Mouse (Mus musculus) hematopoietic stem cell, adult 5-6 weeks (primary cell): ENCODE results near the gene Cabp7. TPM values are rescaled to one million over a fixed set of nuclear protein-coding genes. Genes with fewer than 3 reads are reported as not detected.

Source experiments
- ATAC-seq, 2 experiments: fragments of 125-278 bp in 1 of 2; replicated peaks in 1 of 2; 2 replicates each; pipeline ENCODE4 v1.8.0; 2016 to 2017; ENCODE audit warnings: inconsistent platforms in 2 of 2, mild to moderate bottlenecking in 2 of 2, moderate number of reproducible peaks in 2 of 2, low read depth in 1 of 2, moderate TSS enrichment in 1 of 2; ENCODE audit not compliant: low FRiP score in 2 of 2, poor library complexity in 2 of 2, severe bottlenecking in 2 of 2, insufficient read depth in 1 of 2, low TSS enrichment in 1 of 2
- total RNA-seq: library from RNA; stranded (forward); fragments of 172-1452, 232-1000 nt; gene quantifications from 2 replicates; pipeline ENCODE4 v1.2.3, GENCODE M21; 2017

Gene Cabp7
- total RNA-seq, 1 experiment from 2014 or later: not detected

DNA sequence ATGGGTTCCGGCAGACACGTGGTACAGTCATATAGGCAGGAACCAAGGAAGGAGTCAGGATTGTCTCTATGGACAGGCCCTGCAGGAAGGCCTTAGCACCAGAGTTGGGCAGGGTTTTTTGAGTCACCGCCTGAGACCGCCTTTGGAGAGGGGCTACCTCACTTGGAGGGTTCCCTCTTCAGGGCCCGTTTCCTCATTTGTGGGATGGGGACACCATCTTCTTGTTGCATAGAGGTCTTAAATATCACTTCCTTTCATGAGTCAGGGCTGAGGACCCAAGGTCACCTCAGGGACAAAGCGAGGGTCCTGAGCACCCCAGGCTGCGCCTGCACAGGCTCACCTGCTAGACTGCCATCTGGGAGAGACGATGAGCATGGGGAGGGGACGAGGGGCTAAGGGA is 9.9 kb upstream of the Cabp7 start:
- ATAC-seq: no peak

DNA sequence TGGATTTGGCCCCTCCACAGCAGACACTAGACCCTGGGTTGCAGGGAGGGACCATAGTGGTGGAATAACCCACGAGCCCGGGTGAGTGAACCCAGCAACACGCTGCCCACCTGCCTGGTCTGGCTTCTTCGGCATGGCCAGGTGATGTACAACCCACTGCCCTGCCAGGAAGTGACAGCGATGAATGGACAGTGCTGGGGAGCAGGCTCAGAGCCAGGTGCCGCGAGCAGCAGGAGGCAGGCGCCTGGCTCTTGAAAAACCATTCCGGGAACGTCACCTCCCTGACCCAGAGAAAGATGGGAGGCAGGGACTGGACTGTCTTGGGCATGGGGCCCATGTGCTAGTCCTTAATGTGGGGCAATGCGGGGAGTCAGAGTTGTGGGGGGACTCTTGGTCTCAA is 8.3 kb upstream of the Cabp7 start:
- no peak for ATAC-seq

- ATAC-seq: no peak
Observed at GRCm38 (mm10) chr11:4754036-4754435, 7.5 kb upstream of the Cabp7 start.

DNA sequence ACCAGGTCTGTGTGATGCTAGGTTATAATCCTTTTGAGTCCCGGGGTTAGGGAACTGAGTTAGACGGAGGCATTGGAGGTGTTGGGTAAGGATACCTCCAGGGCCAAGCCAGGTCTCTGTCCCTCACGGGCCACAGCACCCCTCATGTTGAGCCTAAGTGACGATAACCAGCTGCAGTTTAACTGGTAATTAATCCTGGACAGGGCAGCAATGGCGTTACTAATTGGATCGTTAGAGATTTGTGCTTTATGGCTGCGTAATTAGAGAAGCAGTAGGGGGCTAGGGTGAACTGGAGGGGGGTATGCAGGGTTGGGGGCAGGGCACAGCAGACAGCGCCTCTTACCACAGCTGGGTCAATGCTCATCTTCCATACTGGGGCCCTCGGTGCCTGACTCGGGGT is 6.3 kb upstream of the Cabp7 start:
- no peak for ATAC-seq

DNA sequence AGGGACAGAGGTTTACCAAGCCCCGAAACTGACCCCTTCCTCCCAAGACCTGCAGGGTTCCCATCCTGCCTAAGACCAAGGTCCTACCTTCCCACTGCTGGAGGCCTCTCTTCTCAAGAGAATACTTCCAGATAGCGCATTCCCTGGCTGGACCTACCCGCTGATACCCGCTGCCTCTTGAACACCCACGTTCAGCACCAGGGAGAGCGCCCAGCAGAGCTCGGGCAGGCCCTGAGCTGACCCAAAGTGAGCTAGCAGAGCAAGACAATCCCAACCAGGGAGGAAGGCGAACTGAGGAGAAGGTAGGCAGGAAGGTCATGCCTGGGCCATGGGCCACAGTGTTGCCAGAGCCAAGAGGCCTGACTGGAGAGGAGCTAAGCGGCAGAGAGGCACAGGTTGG is 3.7 kb upstream of the Cabp7 start:
- peak; percentile 85 to 88 for ATAC-seq

DNA sequence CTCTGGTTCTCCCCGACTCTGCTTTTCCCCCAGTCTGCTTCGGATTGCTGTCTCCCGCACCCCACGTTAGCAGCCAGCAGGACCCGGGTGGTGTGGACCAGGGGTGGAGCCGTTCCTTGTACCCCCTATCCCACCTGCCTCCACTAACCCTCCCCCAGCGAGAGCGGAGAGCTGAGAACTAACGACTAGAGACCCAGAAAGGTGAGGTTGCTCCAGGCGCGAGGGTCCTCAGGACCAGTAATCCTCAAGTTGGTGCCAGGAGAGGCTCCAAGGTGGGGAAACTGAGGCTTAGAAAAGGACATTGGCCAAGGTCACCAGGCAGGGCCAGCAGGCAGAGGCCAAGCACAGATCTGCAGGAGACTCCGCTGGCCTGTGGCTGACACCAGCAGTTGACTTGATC is 707 bp upstream of the Cabp7 start:
- no peak for ATAC-seq

- ATAC-seq: no peak
Observed at GRCm38 (mm10) chr11:4745969-4746368, 609 bp downstream of the Cabp7 start.

- ATAC-seq: no peak
Observed at GRCm38 (mm10) chr11:4744691-4745090, 1.9 kb downstream of the Cabp7 start.

DNA sequence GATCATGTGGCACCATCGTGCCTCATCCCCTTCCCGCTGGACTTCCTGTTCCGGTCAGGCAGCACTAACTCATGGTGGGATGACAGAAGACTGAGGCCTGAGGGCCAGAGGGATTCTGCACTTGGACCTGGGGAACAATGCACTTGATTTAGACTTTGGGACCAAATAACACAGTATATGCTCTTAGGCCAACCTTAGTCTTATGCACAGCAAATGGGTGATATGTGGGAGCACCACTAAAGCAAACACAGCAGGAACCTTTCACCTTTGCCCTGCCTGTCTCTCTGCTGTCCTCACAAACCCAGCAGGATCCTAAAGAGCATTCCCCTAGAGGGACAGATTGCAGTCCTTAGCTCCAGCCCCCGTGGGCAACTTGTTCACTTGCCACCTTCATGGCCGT is 5.8 kb downstream of the Cabp7 start:
- ATAC-seq: no peak

DNA sequence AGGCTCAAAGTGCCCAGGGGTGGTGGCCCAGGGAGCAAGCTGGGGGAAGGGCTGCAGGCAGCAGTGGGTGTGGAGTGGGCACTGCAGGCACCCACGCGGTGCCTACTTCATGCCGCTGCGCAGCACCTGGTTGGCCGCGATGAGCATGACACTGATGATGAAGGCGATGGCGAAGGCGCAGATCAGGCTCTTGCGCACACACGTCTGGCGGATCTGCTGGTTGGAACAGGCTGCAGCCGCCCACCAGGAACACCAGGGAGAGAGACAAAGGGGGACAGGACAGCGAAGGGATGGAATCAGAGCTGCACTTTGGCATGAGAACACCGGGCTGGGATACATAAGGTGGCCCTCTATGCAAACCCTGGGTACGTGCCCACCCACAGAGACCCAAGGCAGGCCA is 7.9 kb downstream of the Cabp7 start:
- no peak for ATAC-seq

DNA sequence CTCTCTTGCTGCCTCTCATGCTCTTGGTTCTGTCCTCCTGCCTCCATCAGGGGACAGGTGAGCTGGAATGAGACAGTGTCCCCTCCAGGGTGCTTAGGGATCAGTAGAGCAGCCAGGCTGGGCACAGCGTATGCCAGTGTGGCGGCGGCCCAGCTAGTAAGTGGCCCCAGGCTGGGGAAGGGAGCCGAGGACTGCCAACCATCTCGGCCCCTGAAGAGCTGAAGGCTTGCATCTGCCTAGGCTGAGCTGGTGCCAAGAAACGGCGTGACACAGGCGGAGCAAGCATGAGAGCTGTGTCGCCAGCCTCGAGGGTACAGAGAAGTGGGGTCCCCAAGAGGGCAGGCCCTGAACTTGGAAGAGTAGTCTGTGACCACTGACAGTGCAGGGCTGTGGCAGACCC is 8.9 kb downstream of the Cabp7 start:
- no peak for ATAC-seq

GRCm38 (mm10) chr11:4736355-4736754 is 10.2 kb downstream of the Cabp7 start:
- ATAC-seq: no peak

DNA sequence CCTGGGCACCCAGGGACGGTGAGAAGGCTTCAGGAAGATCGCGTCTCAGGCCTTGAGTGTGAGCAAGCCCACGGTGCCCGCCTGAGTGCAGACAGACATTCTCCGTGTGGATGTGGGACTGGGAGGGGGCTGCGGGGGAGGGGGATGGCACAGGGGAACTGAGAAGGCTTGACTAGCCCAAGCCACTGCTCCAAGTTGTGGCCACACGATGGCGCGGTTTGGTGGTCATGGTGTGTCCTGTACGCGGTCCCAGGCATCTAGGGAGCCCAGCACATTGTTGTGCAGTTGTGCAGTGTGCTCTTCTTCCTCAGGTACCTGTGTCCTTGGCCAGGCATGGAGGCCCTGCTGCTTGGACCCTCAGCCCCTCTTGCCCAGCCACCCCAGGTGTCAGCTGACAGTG is 12.4 kb downstream of the Cabp7 start:
- ATAC-seq: no peak

- ATAC-seq: no peak
Observed at GRCm38 (mm10) chr11:4731781-4732180, 14.8 kb downstream of the Cabp7 start.

DNA sequence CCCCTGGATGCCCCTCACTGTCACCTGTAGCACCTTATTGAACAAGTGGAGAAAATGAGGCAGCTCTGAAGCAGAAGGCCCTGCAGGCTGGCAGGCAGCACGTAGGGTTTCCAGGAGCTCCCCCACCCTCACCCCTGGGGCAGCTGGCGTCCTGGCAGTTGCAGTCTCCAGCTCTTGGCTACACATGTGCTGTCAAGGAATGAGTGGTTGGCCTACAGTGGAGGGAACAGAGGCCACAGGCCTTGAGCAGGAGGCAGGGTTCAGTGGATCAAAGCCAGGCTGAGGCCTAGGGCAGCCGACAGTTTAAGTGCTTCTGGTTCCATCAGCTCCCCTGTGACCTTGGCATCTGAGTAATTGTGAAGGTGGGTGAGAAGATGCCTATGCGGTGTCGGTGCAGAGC is 15.7 kb downstream of the Cabp7 start:
- ATAC-seq: no peak

- no peak for ATAC-seq
Observed at GRCm38 (mm10) chr11:4730096-4730495, 16.5 kb downstream of the Cabp7 start.

DNA sequence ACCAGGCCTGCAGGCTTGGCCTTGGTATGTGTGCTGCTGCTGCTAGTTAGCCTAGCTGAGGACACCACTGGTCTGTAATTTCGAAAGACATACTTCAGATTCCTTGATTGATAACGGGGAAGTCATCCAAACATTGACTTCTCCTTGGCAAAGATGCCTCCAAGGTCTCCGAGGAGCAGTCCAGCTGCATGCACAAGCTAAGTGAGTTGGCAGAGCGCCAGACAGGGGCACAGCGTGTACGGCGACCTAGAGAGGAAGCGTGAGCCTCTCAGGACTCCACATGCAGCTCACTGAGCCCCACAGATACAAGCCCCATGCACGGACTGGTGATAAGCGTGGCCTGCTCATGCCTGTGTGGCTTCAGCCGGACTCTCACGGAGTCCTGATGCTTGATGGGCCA is 17.0 kb downstream of the Cabp7 start:
- peak in 1 of 2 experiments; percentile 59; a peak in 2 of 4 replicates for ATAC-seq

DNA sequence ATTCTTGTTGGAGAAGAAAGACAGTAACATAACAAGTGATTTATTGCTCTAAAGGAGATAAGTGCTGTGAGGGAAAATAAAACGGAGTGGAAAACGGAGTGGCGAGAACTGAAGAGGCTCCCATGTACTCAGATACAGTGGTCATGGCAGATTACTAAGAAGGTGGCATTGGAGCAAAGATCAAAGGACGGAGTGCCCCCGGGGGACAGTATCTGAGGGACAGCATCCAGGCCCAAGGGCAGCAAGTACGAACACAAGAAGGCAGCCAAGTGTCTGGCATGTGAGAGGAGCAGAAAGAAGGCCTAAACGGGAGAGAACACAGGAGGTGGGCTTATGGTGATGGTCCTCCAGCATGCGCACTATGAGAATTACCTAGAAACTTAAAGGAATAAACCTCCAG is 24.9 kb downstream of the Cabp7 start:
- ATAC-seq: no peak

- no peak for ATAC-seq
Observed at GRCm38 (mm10) chr11:4720900-4721580, 25.5 kb downstream of the Cabp7 start.

GRCm38 (mm10) chr11:4720393-4720792 is 26.2 kb downstream of the Cabp7 start:
- no peak for ATAC-seq
